Mouse (Mus musculus): ENCODE results near the gene Gm10135. TPM values are rescaled to one million over a fixed set of nuclear protein-coding genes. Genes with fewer than 3 reads are reported as not detected.
"Not testable (repeated sequence)": the region's sequence is repeated elsewhere in the genome, so short reads cannot be mapped to it uniquely, and the experiment has no call there.

The Gm10135 gene
- polyA plus RNA-seq, 1 experiment from 2014 or later: not detected

- Histone ChIP-seq H3K4me2 (no peak overlapping the region), H3K36me3 (ENCODE audit: poor library complexity, severe bottlenecking) (peaks cover 26% of the 10 kb centered on the region), H3K4me3 (no peak overlapping the region), H3K27me3 (no peaks in the 10 kb centered on the region), H3K9ac (no peak overlapping the region), H3K9me3 (replicated peaks) (no peaks in the 10 kb centered on the region), H3K4me1 (no peaks in the 10 kb centered on the region), H3K27ac (no peak overlapping the region)
- WGBS: 94% methylated on average over 3 of the region's 3 CpGs
- no peak for ATAC-seq
These were observed 20.4 kb downstream of the Gm10135 start for GRCm38 (mm10) chr5:72953996-72954604.

DNA sequence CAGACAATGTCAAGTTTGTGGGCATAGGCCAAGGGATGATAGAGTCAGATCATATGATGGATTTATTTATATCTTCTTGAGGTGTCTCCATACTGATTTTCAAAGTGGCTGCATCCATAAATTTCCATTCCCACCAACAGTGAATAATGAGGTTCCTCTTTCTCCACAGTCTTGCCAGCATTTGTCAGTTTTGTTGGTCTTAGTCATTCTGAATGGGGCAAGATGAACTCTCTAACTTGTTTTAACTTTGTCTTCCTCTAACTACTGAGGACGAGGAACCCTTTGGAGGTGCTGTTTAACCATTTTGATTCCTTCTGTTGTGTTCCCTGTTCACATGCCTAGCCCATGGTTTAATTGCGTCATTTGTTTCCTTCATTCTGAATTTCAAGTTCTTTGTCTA lies 24.2 kb downstream of the Gm10135 start:
- Histone ChIP-seq H3K27ac (no peak overlapping the region), H3K4me2 (no peak overlapping the region), H3K9ac (no peak overlapping the region), H3K36me3 (ENCODE audit: poor library complexity, severe bottlenecking) (peaks cover 27% of the 10 kb centered on the region), H3K4me3 (no peak overlapping the region), H3K9me3 (replicated peaks) (no peaks in the 10 kb centered on the region), H3K4me1 (no peaks in the 10 kb centered on the region), H3K27me3 (no peaks in the 10 kb centered on the region)
- 92% methylated on average over 2 of the region's 2 CpGs for WGBS
- no peak for ATAC-seq

- no peaks in the 10 kb centered on the region for H3K4me1 ChIP-seq
- H3K9me3 ChIP-seq (replicated peaks): no peaks in the 10 kb centered on the region
- H3K9ac ChIP-seq: no peak overlapping the region
- WGBS: 92% methylated on average over 1 of the region's 1 CpGs
- H3K4me2 ChIP-seq: no peak overlapping the region
- peaks cover 34% of the 10 kb centered on the region for H3K36me3 ChIP-seq (ENCODE audit: poor library complexity, severe bottlenecking)
- no peaks in the 10 kb centered on the region for H3K27me3 ChIP-seq
- no peak for ATAC-seq
- H3K27ac ChIP-seq: no peak overlapping the region
- H3K4me3 ChIP-seq: no peak overlapping the region
These were observed 26.4 kb downstream of the Gm10135 start for GRCm38 (mm10) chr5:72948136-72948535.

DNA sequence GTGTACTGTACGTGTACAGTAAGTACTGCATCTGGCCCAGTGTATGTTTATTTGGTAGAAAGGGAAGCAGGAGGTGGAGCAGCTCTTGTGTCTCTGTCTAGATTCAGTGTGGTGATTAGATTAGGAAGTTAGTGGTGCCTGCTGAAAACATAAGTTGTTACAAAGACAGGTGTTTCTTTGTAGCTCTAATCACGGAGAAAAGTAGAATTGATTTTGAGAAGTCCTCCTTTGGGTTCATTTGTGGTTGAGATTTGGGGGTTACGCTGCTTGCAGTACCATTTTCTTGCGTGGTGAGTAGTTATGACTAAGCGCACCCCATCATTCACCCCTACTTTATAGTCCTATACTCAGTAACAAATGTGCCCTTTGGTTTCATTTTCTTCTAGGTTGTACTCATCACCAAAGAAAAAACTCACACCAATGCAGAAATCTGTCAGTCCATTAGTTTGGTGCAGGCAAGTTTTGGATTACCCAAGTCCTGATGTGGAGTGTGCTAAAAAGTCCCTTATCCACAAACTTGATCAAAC lies 33.5 kb downstream of the Gm10135 start:
- Histone ChIP-seq H3K9me3 (replicated peaks) (no peaks in the 10 kb centered on the region), H3K9ac (no peak overlapping the region), H3K27ac (no peak overlapping the region), H3K36me3 (ENCODE audit: poor library complexity, severe bottlenecking) (peaks cover 20% of the 10 kb centered on the region), H3K27me3 (no peaks in the 10 kb centered on the region), H3K4me1 (no peaks in the 10 kb centered on the region), H3K4me3 (no peak overlapping the region), H3K4me2 (no peak overlapping the region)
- no peak for ATAC-seq
- 98% methylated on average over 5 of the region's 5 CpGs for WGBS

DNA sequence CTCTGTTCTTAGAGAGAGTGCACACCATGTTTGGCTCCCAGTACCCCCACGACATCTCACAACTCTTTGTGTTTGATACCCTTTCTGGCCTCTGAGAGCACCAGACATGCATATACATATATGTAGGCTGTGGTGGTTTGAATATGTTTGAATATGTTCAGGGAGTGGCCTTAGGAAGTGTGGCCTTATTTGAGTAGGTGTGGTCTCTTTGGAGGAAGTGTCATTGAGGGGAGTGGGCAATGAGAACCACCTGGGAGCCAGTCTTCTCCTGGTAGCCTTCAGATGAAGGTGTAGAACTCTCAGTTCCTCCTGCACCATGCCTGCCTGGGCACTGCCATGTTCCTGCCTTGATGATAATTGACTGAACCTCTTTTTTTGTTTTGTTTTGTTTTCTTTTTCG lies 35.2 kb downstream of the Gm10135 start:
- Histone ChIP-seq H3K27ac (no peak overlapping the region), H3K9ac (no peak overlapping the region), H3K36me3 (ENCODE audit: poor library complexity, severe bottlenecking) (peaks cover 17% of the 10 kb centered on the region), H3K4me3 (no peak overlapping the region), H3K4me1 (no peaks in the 10 kb centered on the region), H3K9me3 (replicated peaks) (no peaks in the 10 kb centered on the region), H3K4me2 (no peak overlapping the region), H3K27me3 (no peaks in the 10 kb centered on the region)
- ATAC-seq: no peak
- 96% methylated on average over 2 of the region's 2 CpGs for WGBS

GRCm38 (mm10) chr5:72938421-72938820 lies 36.1 kb downstream of the Gm10135 start:
- H3K36me3 ChIP-seq (ENCODE audit: poor library complexity, severe bottlenecking): peaks cover 17% of the 10 kb centered on the region
- 95% methylated on average over 3 of the region's 3 CpGs for WGBS
- not testable (repeated sequence) for H3K9ac ChIP-seq; H3K4me3 ChIP-seq; H3K27ac ChIP-seq; H3K27me3 ChIP-seq; ATAC-seq; H3K4me2 ChIP-seq; H3K9me3 ChIP-seq (replicated peaks); H3K4me1 ChIP-seq

DNA sequence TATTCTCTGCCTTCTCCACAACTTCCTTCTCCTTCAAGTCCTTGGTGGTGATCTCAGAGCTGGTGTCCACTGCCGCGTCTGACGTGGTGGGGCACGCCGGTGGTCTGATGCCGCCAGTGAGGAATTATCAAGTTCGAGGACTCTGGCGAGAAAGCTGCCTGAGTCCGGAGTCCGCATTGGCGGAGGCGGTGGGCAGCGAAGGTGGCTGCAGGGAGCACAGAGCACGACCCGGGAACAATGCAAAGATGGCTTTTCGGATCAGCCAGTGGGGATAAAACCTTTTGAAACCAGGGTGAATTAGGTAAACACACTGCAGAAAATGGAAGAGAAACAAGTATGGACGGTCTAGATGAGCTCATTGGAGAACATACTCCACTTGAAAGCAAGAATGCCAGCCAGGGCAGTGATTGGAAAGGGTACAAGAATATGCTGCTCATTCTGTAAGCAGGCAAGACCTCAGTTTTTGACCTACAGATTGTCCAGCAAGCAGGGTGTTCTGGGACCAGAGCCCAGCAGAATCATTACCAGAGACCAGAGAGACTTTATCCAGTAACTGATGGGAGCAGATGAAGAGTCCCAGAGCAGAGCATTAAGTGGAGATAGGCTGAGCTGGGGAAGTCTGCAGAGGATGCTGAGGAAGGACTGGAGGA lies 41.4 kb downstream of the Gm10135 start:
- Histone ChIP-seq H3K4me2 (no peak overlapping the region), H3K36me3 (ENCODE audit: poor library complexity, severe bottlenecking) (peaks cover 16% of the 10 kb centered on the region; the same call in 1 of the 2 replicates), H3K27me3 (no peaks in the 10 kb centered on the region), H3K27ac (no peak overlapping the region), H3K4me3 (no peak overlapping the region), H3K9ac (no peak overlapping the region), H3K9me3 (replicated peaks) (no peaks in the 10 kb centered on the region), H3K4me1 (no peaks in the 10 kb centered on the region)
- ATAC-seq: no peak
- 94% methylated on average over 17 of the region's 17 CpGs for WGBS

DNA sequence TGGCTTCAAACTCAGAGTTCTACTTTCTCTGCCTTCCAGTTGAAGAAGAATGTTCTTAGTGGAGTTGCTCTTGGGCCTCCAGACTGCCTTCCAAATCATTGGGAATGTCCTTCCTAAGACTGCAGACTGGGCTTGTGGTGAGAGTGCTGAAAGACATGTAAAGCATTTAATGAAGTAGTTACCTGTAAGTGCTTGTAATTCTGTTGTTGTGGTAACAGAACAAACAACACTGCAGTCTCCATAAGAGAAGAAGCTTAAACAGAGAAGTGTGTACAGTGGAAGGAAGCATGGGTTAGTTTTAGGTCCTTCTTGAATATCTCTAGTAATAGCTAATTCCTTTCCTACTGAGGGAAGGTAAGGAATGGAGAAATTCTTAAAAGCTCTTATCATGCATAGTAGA lies 47.4 kb downstream of the Gm10135 start:
- no peak overlapping the region for H3K4me2 ChIP-seq
- no peak overlapping the region for H3K27ac ChIP-seq
- H3K4me1 ChIP-seq: peaks cover 6% of the 10 kb centered on the region; the same call in 1 of the 2 replicates
- ATAC-seq: no peak
- no peaks in the 10 kb centered on the region for H3K27me3 ChIP-seq
- H3K9ac ChIP-seq: no peak overlapping the region
- H3K36me3 ChIP-seq (ENCODE audit: poor library complexity, severe bottlenecking): no peaks in the 10 kb centered on the region
- no peaks in the 10 kb centered on the region for H3K9me3 ChIP-seq (replicated peaks)
- H3K4me3 ChIP-seq: no peak overlapping the region

- no peak for ATAC-seq
- WGBS: 93% methylated on average over 3 of the region's 3 CpGs
- H3K4me3 ChIP-seq: no peak overlapping the region
These were observed 51.7 kb downstream of the Gm10135 start for GRCm38 (mm10) chr5:72922796-72923195.

DNA sequence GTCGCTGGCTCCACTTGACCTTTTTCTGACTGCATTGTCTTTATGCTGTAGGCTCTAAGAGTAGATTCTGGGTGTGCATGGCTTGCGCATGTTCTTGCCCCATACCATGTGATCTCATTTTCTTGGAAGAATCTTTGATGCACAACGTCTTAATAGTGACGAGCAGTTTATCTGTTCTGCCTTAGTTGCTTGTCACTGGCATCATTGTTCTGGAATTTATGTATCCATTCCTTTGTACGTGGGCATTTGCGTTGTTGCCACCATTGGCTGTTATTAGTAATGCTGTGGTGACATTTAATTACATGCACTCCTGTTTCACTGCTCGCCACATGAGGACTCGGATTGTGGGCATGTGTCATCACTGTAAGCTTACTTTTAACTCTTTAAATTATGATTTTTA lies 53.3 kb downstream of the Gm10135 start:
- no peak overlapping the region for H3K27ac ChIP-seq
- ATAC-seq: no peak
- no peaks in the 10 kb centered on the region for H3K36me3 ChIP-seq (ENCODE audit: poor library complexity, severe bottlenecking)
- no peaks in the 10 kb centered on the region for H3K27me3 ChIP-seq
- no peak overlapping the region for H3K4me2 ChIP-seq
- no peaks in the 10 kb centered on the region for H3K9me3 ChIP-seq (replicated peaks)
- no peak overlapping the region for H3K4me3 ChIP-seq
- peaks cover 28% of the 10 kb centered on the region for H3K4me1 ChIP-seq
- H3K9ac ChIP-seq: no peak overlapping the region
- WGBS: 90% methylated on average over 8 of the region's 8 CpGs

More at GRCm38 (mm10) chr5:72922796-72923195, 51.7 kb downstream of the Gm10135 start:
- H3K9me3 ChIP-seq (replicated peaks): no peaks in the 10 kb centered on the region
- H3K27me3 ChIP-seq: no peaks in the 10 kb centered on the region
- H3K9ac ChIP-seq: no peak overlapping the region
- peaks cover 17% of the 10 kb centered on the region for H3K4me1 ChIP-seq
- H3K27ac ChIP-seq: no peak overlapping the region
- H3K36me3 ChIP-seq (ENCODE audit: poor library complexity, severe bottlenecking): no peaks in the 10 kb centered on the region
- no peak overlapping the region for H3K4me2 ChIP-seq

GRCm38 (mm10) chr5:72920416-72920815 lies 54.1 kb downstream of the Gm10135 start:
- ATAC-seq: no peak; the same call in 1 of the 2 replicates
- Histone ChIP-seq H3K27ac (no peak overlapping the region), H3K9ac (no peak overlapping the region), H3K4me1 (peaks cover 30% of the 10 kb centered on the region), H3K36me3 (ENCODE audit: poor library complexity, severe bottlenecking) (no peaks in the 10 kb centered on the region), H3K9me3 (replicated peaks) (no peaks in the 10 kb centered on the region), H3K27me3 (no peaks in the 10 kb centered on the region), H3K4me2 (no peak overlapping the region), H3K4me3 (no peak overlapping the region)
- 77% methylated on average over 4 of the region's 4 CpGs for WGBS

DNA sequence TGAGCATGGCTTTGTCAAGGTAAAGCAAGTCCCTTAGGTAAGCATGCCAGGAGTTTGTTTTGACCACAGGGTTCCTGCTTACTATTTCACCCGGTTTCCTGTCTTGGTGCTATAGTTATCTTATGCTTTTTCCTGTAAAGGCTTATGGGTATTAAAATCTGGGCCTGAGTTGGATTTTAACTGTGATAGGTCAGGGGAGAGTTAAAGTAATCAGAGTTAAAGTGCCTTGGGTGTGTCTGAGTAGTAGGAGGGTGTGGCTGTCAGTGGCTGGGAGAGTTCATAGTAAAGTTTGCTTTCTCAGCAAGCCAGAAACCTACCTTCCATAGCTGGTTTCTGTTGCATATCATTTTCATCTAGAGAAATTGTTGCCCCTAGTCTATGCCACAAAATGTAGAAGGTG lies 57.7 kb downstream of the Gm10135 start:
- Histone ChIP-seq H3K27me3 (no peaks in the 10 kb centered on the region; the same call in 1 of the 2 replicates), H3K4me2 (peak overlapping the region; percentile 75), H3K27ac (no peak overlapping the region), H3K9me3 (replicated peaks) (no peaks in the 10 kb centered on the region), H3K36me3 (ENCODE audit: poor library complexity, severe bottlenecking) (no peaks in the 10 kb centered on the region), H3K9ac (0 out of 2 replicates have a peak overlapping the region, but pooled peaks have one; percentile 99), H3K4me3 (peak overlapping the region; percentile 99), H3K4me1 (peaks cover 33% of the 10 kb centered on the region)
- 64% methylated on average over 1 of the region's 1 CpGs for WGBS
- ATAC-seq: no peak

Measured in forebrain, embryonic 13.5 days (tissue).